Mouse (Mus musculus): Measurements from ENCODE around the gene Igfbp1. TPM values are rescaled to one million over a fixed set of nuclear protein-coding genes. Genes with fewer than 3 reads are reported as not detected.
A peak's percentile ranks its signal among the peaks of the same experiment; 100 is the strongest.

Igfbp1 gene
- polyA plus RNA-seq, 2 experiments = 48.0 to 62.0 TPM

GRCm38 (mm10) chr11:7153081-7153480 is 44.5 kb upstream of the Igfbp1 start:
- H3K9me3 ChIP-seq (ENCODE audit: control insufficient read depth, low read length) = no peaks in the 10 kb centered on the region
- no peaks in the 10 kb centered on the region for H3K36me3 ChIP-seq (replicated peaks; ENCODE audit: control insufficient read depth, insufficient read depth, low read depth)
- TF ChIP-seq EP300 (IDR thresholded peaks at IDR 0.05; ENCODE audit: low read depth) (no peak), CTCF (IDR thresholded peaks at IDR 0.05; ENCODE audit: low read depth) (no peak)
- no peak overlapping the region for H3K9ac ChIP-seq (replicated peaks)
- peaks cover 0 to 22% of the 10 kb centered on the region in 2 experiments; a peak in 3 of 4 replicates for H3K4me1 ChIP-seq (replicated peaks; ENCODE audit: control insufficient read depth in 2 of 2, insufficient read depth in 2 of 2, low read length in 1 of 2)
- H3K27me3 ChIP-seq (ENCODE audit: control insufficient read depth, insufficient read depth, low read length) = no peaks in the 10 kb centered on the region
- no peak overlapping the region for H3K4me3 ChIP-seq (ENCODE audit: insufficient read depth in 1 of 2, low read depth in 2 of 2, low read length in 2 of 2)
- 62% methylated on average over 8 of the region's 8 CpGs for WGBS (ENCODE audit: insufficient replicate concordance)
- ATAC-seq (ENCODE audit: insufficient read depth) = peak; percentile 48; the same call in 1 of the 2 replicates
- H3K27ac ChIP-seq = no peak overlapping the region
- no peak overlapping the region for H3K4me2 ChIP-seq (ENCODE audit: low read depth)
- DNase-seq (ENCODE audit: low read depth in 3 of 3, low spot score in 3 of 3) = peak; percentile 31 to 32 (median 32)

DNA sequence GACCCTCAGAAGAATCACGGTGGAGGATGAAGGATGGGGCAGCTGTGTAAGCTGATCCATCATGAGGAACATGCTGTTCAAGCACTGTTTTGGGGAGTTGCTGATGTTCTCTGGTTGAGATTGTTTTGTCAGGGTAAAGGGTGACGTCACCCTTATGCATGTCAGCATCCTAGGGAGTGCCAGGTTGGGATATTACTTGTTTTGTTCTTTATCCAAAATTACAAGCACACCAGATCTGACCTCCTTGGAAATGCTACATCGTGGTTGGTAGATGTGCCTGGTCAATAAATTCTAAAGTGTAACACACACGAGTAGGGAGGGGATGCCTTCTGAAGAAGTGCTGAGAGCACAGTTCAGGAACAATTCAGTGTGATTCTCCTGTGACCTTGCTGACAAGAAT is 41.2 kb upstream of the Igfbp1 start:
- Histone ChIP-seq H3K4me3 (ENCODE audit: insufficient read depth in 1 of 2, low read depth in 2 of 2, low read length in 2 of 2) (no peak overlapping the region), H3K27me3 (ENCODE audit: control insufficient read depth, insufficient read depth, low read length) (no peaks in the 10 kb centered on the region), H3K36me3 (replicated peaks; ENCODE audit: control insufficient read depth, insufficient read depth, low read depth) (no peaks in the 10 kb centered on the region), H3K27ac (no peak overlapping the region), H3K4me1 (replicated peaks; ENCODE audit: control insufficient read depth in 2 of 2, insufficient read depth in 2 of 2, low read length in 1 of 2) (peaks cover 0 to 37% of the 10 kb centered on the region in 2 experiments; a peak in 3 of 4 replicates), H3K9ac (replicated peaks) (no peak overlapping the region), H3K4me2 (ENCODE audit: low read depth) (no peak overlapping the region), H3K9me3 (ENCODE audit: control insufficient read depth, low read length) (no peaks in the 10 kb centered on the region)
- no peak for TF ChIP-seq EP300 (IDR thresholded peaks at IDR 0.05; ENCODE audit: low read depth)
- no peak for TF ChIP-seq CTCF (IDR thresholded peaks at IDR 0.05; ENCODE audit: low read depth)
- no peak for ATAC-seq (ENCODE audit: insufficient read depth)
- no peak for DNase-seq (ENCODE audit: low read depth in 3 of 3, low spot score in 3 of 3)
- WGBS (ENCODE audit: insufficient replicate concordance) = 58% methylated on average over 4 of the region's 4 CpGs

- no peak for TF ChIP-seq CTCF (IDR thresholded peaks at IDR 0.05; ENCODE audit: low read depth)
- TF ChIP-seq EP300 (IDR thresholded peaks at IDR 0.05; ENCODE audit: low read depth) = no peak
- Histone ChIP-seq H3K36me3 (replicated peaks; ENCODE audit: control insufficient read depth, insufficient read depth, low read depth) (no peaks in the 10 kb centered on the region), H3K4me1 (replicated peaks; ENCODE audit: control insufficient read depth in 2 of 2, insufficient read depth in 2 of 2, low read length in 1 of 2) (peaks cover 0 to 31% of the 10 kb centered on the region in 2 experiments; a peak in 3 of 4 replicates), H3K9me3 (ENCODE audit: control insufficient read depth, low read length) (no peaks in the 10 kb centered on the region), H3K9ac (replicated peaks) (no peak overlapping the region), H3K4me2 (ENCODE audit: low read depth) (no peak overlapping the region), H3K27me3 (ENCODE audit: control insufficient read depth, insufficient read depth, low read length) (no peaks in the 10 kb centered on the region), H3K27ac (no peak overlapping the region), H3K4me3 (ENCODE audit: insufficient read depth in 1 of 2, low read depth in 2 of 2, low read length in 2 of 2) (no peak overlapping the region)
- DNase-seq (ENCODE audit: low read depth in 3 of 3, low spot score in 3 of 3) (no peak), ATAC-seq (ENCODE audit: insufficient read depth) (no peak)
- 48% methylated on average over 6 of the region's 6 CpGs for WGBS (ENCODE audit: insufficient replicate concordance)
Observed at GRCm38 (mm10) chr11:7158196-7158595, 39.4 kb upstream of the Igfbp1 start.

GRCm38 (mm10) chr11:7160146-7160545 is 37.4 kb upstream of the Igfbp1 start:
- ATAC-seq (ENCODE audit: insufficient read depth) (no peak), DNase-seq (ENCODE audit: low read depth in 3 of 3, low spot score in 3 of 3) (no peak)
- H3K4me2 ChIP-seq (ENCODE audit: low read depth) = no peak overlapping the region
- no peaks in the 10 kb centered on the region for H3K9me3 ChIP-seq (ENCODE audit: control insufficient read depth, low read length)
- peaks cover 0 to 26% of the 10 kb centered on the region in 2 experiments; a peak in 3 of 4 replicates for H3K4me1 ChIP-seq (replicated peaks; ENCODE audit: control insufficient read depth in 2 of 2, insufficient read depth in 2 of 2, low read length in 1 of 2)
- TF ChIP-seq EP300 (IDR thresholded peaks at IDR 0.05; ENCODE audit: low read depth) (no peak), CTCF (IDR thresholded peaks at IDR 0.05; ENCODE audit: low read depth) (no peak)
- H3K27me3 ChIP-seq (ENCODE audit: control insufficient read depth, insufficient read depth, low read length) = no peaks in the 10 kb centered on the region
- no peak overlapping the region for H3K9ac ChIP-seq (replicated peaks)
- H3K27ac ChIP-seq = no peak overlapping the region
- H3K4me3 ChIP-seq (ENCODE audit: insufficient read depth in 1 of 2, low read depth in 2 of 2, low read length in 2 of 2) = no peak overlapping the region
- WGBS (ENCODE audit: insufficient replicate concordance) = 55% methylated on average over 6 of the region's 6 CpGs
- H3K36me3 ChIP-seq (replicated peaks; ENCODE audit: control insufficient read depth, insufficient read depth, low read depth) = no peaks in the 10 kb centered on the region

DNA sequence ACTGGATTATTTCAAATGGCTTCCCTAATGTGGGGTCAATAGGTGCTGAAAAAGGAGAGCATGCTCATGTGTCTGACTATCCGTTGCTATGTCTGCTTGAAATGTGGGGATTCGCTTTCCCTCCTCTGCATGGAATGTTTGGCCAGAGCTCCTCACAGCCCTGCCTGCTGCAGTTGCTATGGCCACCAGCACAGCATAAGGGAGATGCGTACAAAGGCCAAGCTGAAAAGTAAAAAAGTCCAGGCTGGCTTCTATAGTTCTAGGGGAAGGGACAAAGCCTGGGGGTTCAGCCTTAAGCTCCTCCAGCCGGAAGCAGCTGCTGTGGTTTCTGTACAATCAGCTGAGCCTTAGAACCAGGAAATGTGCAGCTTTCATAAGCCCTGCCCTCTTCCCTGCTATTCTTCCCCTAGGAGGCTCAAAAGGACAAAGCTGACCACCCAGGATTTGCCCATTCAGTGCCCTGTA is 36.9 kb upstream of the Igfbp1 start:
- 31% methylated on average over 4 of the region's 4 CpGs for WGBS (ENCODE audit: insufficient replicate concordance)
- Histone ChIP-seq H3K4me3 (ENCODE audit: insufficient read depth in 1 of 2, low read depth in 2 of 2, low read length in 2 of 2) (no peak overlapping the region), H3K4me1 (replicated peaks; ENCODE audit: control insufficient read depth in 2 of 2, insufficient read depth in 2 of 2, low read length in 1 of 2) (peaks cover 0 to 24% of the 10 kb centered on the region in 2 experiments; a peak in 3 of 4 replicates), H3K27me3 (ENCODE audit: control insufficient read depth, insufficient read depth, low read length) (no peaks in the 10 kb centered on the region), H3K9ac (replicated peaks) (no peak overlapping the region), H3K27ac (no peak overlapping the region), H3K4me2 (ENCODE audit: low read depth) (no peak overlapping the region), H3K36me3 (replicated peaks; ENCODE audit: control insufficient read depth, insufficient read depth, low read depth) (no peaks in the 10 kb centered on the region), H3K9me3 (ENCODE audit: control insufficient read depth, low read length) (no peaks in the 10 kb centered on the region)
- TF ChIP-seq CTCF (IDR thresholded peaks at IDR 0.05; ENCODE audit: low read depth) (no peak), EP300 (IDR thresholded peaks at IDR 0.05; ENCODE audit: low read depth) (no peak)
- ATAC-seq (ENCODE audit: insufficient read depth) (peak; percentile 44; the same call in 1 of the 2 replicates), DNase-seq (ENCODE audit: low read depth in 3 of 3, low spot score in 3 of 3) (no peak)

All from liver, embryonic 14.5 days (tissue).